ENCODE assay signal across 8 mouse cellular contexts in genomic region chr3:107273820-107274219, GRCm38 (mm10). TPM values are rescaled to one million over a fixed set of nuclear protein-coding genes. Genes with fewer than 3 reads are reported as not detected.
DNase-seq lines count a peak whose midpoint lies in the region; ATAC-seq and TF ChIP-seq lines count a peak whose summit lies in the region.

No protein-coding gene starts in this region.

- H3K27ac ChIP-seq in cortical plate, adult 2 months (ENCODE audit: insufficient read depth, low read length), result no peak overlapping the region
- H3K27ac ChIP-seq in kidney, adult 2 months (ENCODE audit: insufficient read depth, low read depth, low read length), result no peak overlapping the region
- H3K27ac ChIP-seq in limb, embryonic 13.5 days, result no peak overlapping the region
- no peak overlapping the region for H3K27ac ChIP-seq in midbrain, embryonic 16.5 days (ENCODE audit: low read length)
- H3K27ac ChIP-seq in spleen, adult 2 months (ENCODE audit: insufficient read depth, low read length), result no peak overlapping the region

- H3K4me2 ChIP-seq in limb, embryonic 13.5 days (replicated peaks), result no peak overlapping the region
- no peak overlapping the region for H3K4me2 ChIP-seq in midbrain, embryonic 16.5 days (ENCODE audit: low read length)

- peak; percentile 24 to 33 for DNase-seq in urinary bladder, adult 18-20 months (ENCODE audit: low spot score in 2 of 2)
- DNase-seq in urinary bladder, postnatal 10 days (ENCODE audit: low spot score), result no peak
- peak; percentile 47 for DNase-seq in gastrocnemius, postnatal 14 days
- peak; percentile 82 for DNase-seq in kidney, adult 2 months
- peak; percentile 26 to 39 for DNase-seq in spleen, adult 2 months (ENCODE audit: low read depth in 1 of 2, low spot score in 2 of 2)

- H3K9ac ChIP-seq in limb, embryonic 13.5 days, result no peak overlapping the region
- H3K9ac ChIP-seq in midbrain, embryonic 16.5 days (ENCODE audit: low read depth, low read length), result no peak overlapping the region

- H3K36me3 ChIP-seq in kidney, adult 2 months (ENCODE audit: control insufficient read depth, insufficient read depth, low read length), result no peaks in the 10 kb centered on the region
- H3K36me3 ChIP-seq in limb, embryonic 13.5 days, result no peaks in the 10 kb centered on the region
- no peaks in the 10 kb centered on the region for H3K36me3 ChIP-seq in midbrain, embryonic 16.5 days (ENCODE audit: control insufficient read depth, insufficient read depth, low read length)
- H3K36me3 ChIP-seq in spleen, adult 2 months (ENCODE audit: control insufficient read depth, insufficient read depth, low read length), result no peaks in the 10 kb centered on the region

- WGBS in kidney, adult 2 months, result 8% methylated on average over 3 of the region's 3 CpGs
- 14% methylated on average over 3 of the region's 3 CpGs for WGBS in limb, embryonic 13.5 days
- 14% methylated on average over 3 of the region's 3 CpGs for WGBS in midbrain, embryonic 16.5 days
- WGBS in spleen, adult 2 months, result 9% methylated on average over 3 of the region's 3 CpGs

- H3K4me1 ChIP-seq in cortical plate, adult 2 months (ENCODE audit: control insufficient read depth, insufficient read depth, low read length), result no peaks in the 10 kb centered on the region
- H3K4me1 ChIP-seq in kidney, adult 2 months (ENCODE audit: control insufficient read depth, insufficient read depth, low read length), result peaks cover 6% of the 10 kb centered on the region; the same call in 1 of the 2 replicates
- H3K4me1 ChIP-seq in limb, embryonic 13.5 days, result 0 out of 2 replicates have a peak, but pooled peaks cover 2% of the 10 kb centered on the region
- H3K4me1 ChIP-seq in midbrain, embryonic 16.5 days (ENCODE audit: control insufficient read depth, insufficient read depth, low read length), result peaks cover 5% of the 10 kb centered on the region
- H3K4me1 ChIP-seq in spleen, adult 2 months (ENCODE audit: control insufficient read depth, insufficient read depth, insufficient read length), result no peaks in the 10 kb centered on the region

- no peak for TF ChIP-seq POLR2A in cortical plate, adult 2 months (IDR thresholded peaks at IDR 0.05; ENCODE audit: extremely low read depth, insufficient read depth, low read length)
- no peak for TF ChIP-seq POLR2A in kidney, adult 2 months (IDR thresholded peaks at IDR 0.05; ENCODE audit: low read depth, low read length)
- no peak for TF ChIP-seq POLR2A in spleen, adult 2 months (IDR thresholded peaks at IDR 0.05; ENCODE audit: low read depth, low read length)

- no peaks in the 10 kb centered on the region for H3K27me3 ChIP-seq in kidney, adult 2 months (replicated peaks; ENCODE audit: control insufficient read depth, insufficient read depth, low read length)
- H3K27me3 ChIP-seq in limb, embryonic 13.5 days, result peaks cover 6% of the 10 kb centered on the region; the same call in 1 of the 2 replicates
- no peaks in the 10 kb centered on the region for H3K27me3 ChIP-seq in midbrain, embryonic 16.5 days (ENCODE audit: control insufficient read depth, insufficient read depth, low read depth, low read length)
- no peaks in the 10 kb centered on the region for H3K27me3 ChIP-seq in spleen, adult 2 months (ENCODE audit: control insufficient read depth, insufficient read depth, low read length)

- no peaks in the 10 kb centered on the region for H3K9me3 ChIP-seq in limb, embryonic 13.5 days
- H3K9me3 ChIP-seq in midbrain, embryonic 16.5 days (replicated peaks; ENCODE audit: control insufficient read depth, low read length, poor library complexity, severe bottlenecking), result no peaks in the 10 kb centered on the region

- intact Hi-C loops in gastrocnemius, postnatal 14 days (cut with DNase I; ENCODE audit: low total_unique reads), result loop anchor here (2.0 to 5.0 kb wide), 2 partner anchors 37 to 198 kb away; no protein-coding TSS in a partner anchor

- peak; percentile 42; the same call in 1 of the 2 replicates for ATAC-seq in limb, embryonic 13.5 days (ENCODE audit: low FRiP score, low read depth)
- ATAC-seq in midbrain, embryonic 16.5 days, result peak; percentile 74

- TF ChIP-seq CTCF in cortical plate, adult 2 months (IDR thresholded peaks at IDR 0.05; ENCODE audit: extremely low read depth, insufficient read depth, low read length), result peak; percentile 91
- TF ChIP-seq CTCF in kidney, adult 2 months (conservative IDR thresholded peaks at IDR 0.05; ENCODE audit: insufficient read depth, insufficient read length, low read depth, low read length), result peak; percentile 91
- peak; percentile 63; the same call in 1 of the 2 replicates for TF ChIP-seq CTCF in spleen, adult 2 months (IDR thresholded peaks at IDR 0.05; ENCODE audit: extremely low read depth, insufficient read depth, insufficient read length, insufficient replicate concordance)

- H3K4me3 ChIP-seq in cortical plate, adult 2 months (ENCODE audit: insufficient read depth, low read length), result no peak overlapping the region
- H3K4me3 ChIP-seq in kidney, adult 2 months (ENCODE audit: insufficient read depth, low read depth, low read length), result no peak overlapping the region
- no peak overlapping the region for H3K4me3 ChIP-seq in limb, embryonic 13.5 days
- H3K4me3 ChIP-seq in midbrain, embryonic 16.5 days (ENCODE audit: low read depth, low read length), result no peak overlapping the region
- H3K4me3 ChIP-seq in spleen, adult 2 months (ENCODE audit: extremely low read depth, insufficient read depth, insufficient read length), result no peak overlapping the region

RNA-seq across cellular contexts. Expression of gene Lamtor5, which starts 4.8 kb away (rescaled TPM):
- polyA plus RNA-seq in cortical plate, adult 2 months (2012; rRNA removed), result 115 and 123 TPM in 2 replicates
- 10 to 100 TPM; 46.8 to 53.2 TPM for total RNA-seq in gastrocnemius, postnatal 14 days (2021)
- polyA plus RNA-seq in kidney, adult 2 months (2012; rRNA removed), result 225 and 280 TPM in 2 replicates
- 184 and 190 TPM in 2 replicates for polyA plus RNA-seq in limb, embryonic 13.5 days (2015; fragmentation: Nextera tagmentation; extraction: Ambion mirVana)
- 175 and 178 TPM in 2 replicates for polyA plus RNA-seq in midbrain, embryonic 16.5 days (2015; fragmentation: Nextera tagmentation; extraction: Ambion mirVana)
- polyA plus RNA-seq in spleen, adult 2 months (2012; rRNA removed), result 54.0 and 59.0 TPM in 2 replicates

RNA-seq across cellular contexts. Expression of gene Slc16a4, which starts 17.2 kb away (rescaled TPM):
- 2.5 and 2.8 TPM in 2 replicates for polyA plus RNA-seq in cortical plate, adult 2 months (2012; rRNA removed)
- total RNA-seq in gastrocnemius, postnatal 14 days (2021), result under 1 TPM; 0.18 to 0.25 TPM
- polyA plus RNA-seq in kidney, adult 2 months (2012; rRNA removed), result 48.2 and 50.8 TPM in 2 replicates
- polyA plus RNA-seq in limb, embryonic 13.5 days (2015; fragmentation: Nextera tagmentation; extraction: Ambion mirVana), result 10.6 and 11.0 TPM in 2 replicates
- 2.4 and 2.6 TPM in 2 replicates for polyA plus RNA-seq in midbrain, embryonic 16.5 days (2015; fragmentation: Nextera tagmentation; extraction: Ambion mirVana)
- polyA plus RNA-seq in spleen, adult 2 months (2012; rRNA removed), result 0.04 and 0.05 TPM in 2 replicates

RNA-seq across cellular contexts. Expression of gene Prok1, which starts 34.3 kb away (rescaled TPM):
- polyA plus RNA-seq in cortical plate, adult 2 months (2012; rRNA removed), result 0.06 and 0.10 TPM in 2 replicates
- total RNA-seq in gastrocnemius, postnatal 14 days (2021), result not detected
- 10.8 and 12.8 TPM in 2 replicates for polyA plus RNA-seq in kidney, adult 2 months (2012; rRNA removed)
- polyA plus RNA-seq in limb, embryonic 13.5 days (2015; fragmentation: Nextera tagmentation; extraction: Ambion mirVana), result 0.08 TPM in 2 replicates
- polyA plus RNA-seq in midbrain, embryonic 16.5 days (2015; fragmentation: Nextera tagmentation; extraction: Ambion mirVana), result 0.07 and 0.08 TPM in 2 replicates
- polyA plus RNA-seq in spleen, adult 2 months (2012; rRNA removed), result not detected in 2 replicates

RNA-seq across cellular contexts. Expression of gene A630076J17Rik, which starts 43.4 kb away (rescaled TPM):
- polyA plus RNA-seq in cortical plate, adult 2 months (2012; rRNA removed), result not detected in 2 replicates
- not detected for total RNA-seq in gastrocnemius, postnatal 14 days (2021)
- not detected in 2 replicates for polyA plus RNA-seq in kidney, adult 2 months (2012; rRNA removed)
- polyA plus RNA-seq in limb, embryonic 13.5 days (2015; fragmentation: Nextera tagmentation; extraction: Ambion mirVana), result not detected in 2 replicates
- not detected in 2 replicates for polyA plus RNA-seq in midbrain, embryonic 16.5 days (2015; fragmentation: Nextera tagmentation; extraction: Ambion mirVana)
- not detected in 2 replicates for polyA plus RNA-seq in spleen, adult 2 months (2012; rRNA removed)

RNA-seq across cellular contexts. Expression of gene Cym, which starts 52.3 kb away (rescaled TPM):
- polyA plus RNA-seq in cortical plate, adult 2 months (2012; rRNA removed), result 0.10 and 0.13 TPM in 2 replicates
- not detected for total RNA-seq in gastrocnemius, postnatal 14 days (2021)
- 1.9 and 2.4 TPM in 2 replicates for polyA plus RNA-seq in kidney, adult 2 months (2012; rRNA removed)
- 0.41 TPM in 1 of 2 replicates, not detected in the other for polyA plus RNA-seq in limb, embryonic 13.5 days (2015; fragmentation: Nextera tagmentation; extraction: Ambion mirVana)
- 0.22 and 0.34 TPM in 2 replicates for polyA plus RNA-seq in midbrain, embryonic 16.5 days (2015; fragmentation: Nextera tagmentation; extraction: Ambion mirVana)
- polyA plus RNA-seq in spleen, adult 2 months (2012; rRNA removed), result 0.22 and 0.33 TPM in 2 replicates

Comparison
In these comparisons a context has a peak if more than half of its experiments do, and no peak if none do; other contexts are left out.
1. RNA of gene Prok1, which starts 34.3 kb away (polyA plus RNA-seq): 10.8 to 12.8 TPM in kidney, adult 2 months; 0.06 to 0.10 TPM in cortical plate, adult 2 months, 0.08 TPM in limb, embryonic 13.5 days, 0.07 to 0.08 TPM in midbrain, embryonic 16.5 days and not detected in spleen, adult 2 months; every median in the first group is over 10 times any median in the second.
2. Peak in every context shown above with its lines, with median percentiles within 50 percentile points of each other: CTCF ChIP-seq.